Comparison of ENCODE assay signal across 8 mouse cellular contexts in the genomic region with DNA sequence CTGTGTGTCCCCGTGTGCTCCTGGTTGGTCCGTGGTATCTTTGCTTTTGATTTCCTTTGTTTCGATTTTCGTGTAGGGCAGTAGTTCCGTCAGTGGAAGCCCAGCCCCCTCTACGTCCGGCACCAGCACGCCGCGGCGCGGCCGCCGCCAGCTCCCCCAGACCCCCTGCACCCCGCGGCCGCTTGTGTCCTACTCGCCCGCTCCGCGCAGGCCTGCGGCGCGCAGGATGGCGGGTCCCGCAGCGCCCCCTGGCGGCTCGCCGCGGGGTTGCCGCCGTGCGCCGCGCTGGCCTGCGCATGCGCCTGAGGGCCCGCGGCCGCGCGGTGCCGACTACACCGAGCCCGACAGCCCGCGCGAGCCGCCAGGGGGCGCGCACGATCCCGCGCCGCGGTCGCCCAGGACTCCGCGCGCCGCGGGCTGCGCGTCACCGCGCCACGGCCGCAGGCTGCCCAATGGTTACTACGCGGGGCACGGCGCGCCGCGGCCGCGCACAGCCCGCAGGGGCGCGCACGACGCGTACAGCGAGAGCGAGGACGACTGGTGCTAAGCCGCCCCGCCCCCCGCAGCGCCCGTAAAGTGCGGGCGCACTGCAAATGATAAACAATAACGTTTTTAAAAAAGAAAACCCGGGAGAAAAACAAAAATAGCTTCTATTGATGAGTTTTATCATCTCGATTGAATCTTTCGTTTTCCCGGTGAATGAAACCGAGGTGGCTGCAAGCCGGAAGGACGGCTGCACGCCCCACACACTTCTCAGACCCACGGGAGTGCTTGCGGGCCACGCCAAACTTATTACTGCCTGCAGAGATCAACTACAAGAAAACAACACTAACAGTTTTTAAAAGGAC. TPM values are rescaled to one million over a fixed set of nuclear protein-coding genes. Genes with fewer than 3 reads are reported as not detected.
DNase-seq lines count a peak whose midpoint lies in the region; ATAC-seq lines count a peak whose summit lies in the region.

No protein-coding gene starts in this region.

- under 1% methylated on average over 105 of the region's 106 CpGs for WGBS in intestine, embryonic 15.5 days

- peak overlapping the region; percentile 61 for H3K9ac ChIP-seq in intestine, embryonic 15.5 days

- intact Hi-C loops in left cerebral cortex, postnatal 14 days (cut with DNase I): loop anchor here (5.0 kb wide), 1 partner anchor 178 kb away; no protein-coding TSS in a partner anchor

- peak overlapping the region; percentile 89 for H3K27ac ChIP-seq in intestine, embryonic 15.5 days

- peak; percentile 94 for ATAC-seq in intestine, embryonic 15.5 days
- peak; percentile 41 for ATAC-seq in megakaryocyte-erythroid progenitor cell, adult 5-6 weeks (replicated peaks; ENCODE audit: low FRiP score, low TSS enrichment, poor library complexity, severe bottlenecking)

- peak overlapping the region; percentile 54 for H3K4me3 ChIP-seq in intestine, embryonic 15.5 days (replicated peaks)

- peak overlapping the region; percentile 85 for H3K4me2 ChIP-seq in intestine, embryonic 15.5 days (replicated peaks)

- H3K27me3 ChIP-seq in intestine, embryonic 15.5 days (replicated peaks): no peaks in the 10 kb centered on the region

- H3K4me1 ChIP-seq in intestine, embryonic 15.5 days (replicated peaks): peaks cover 34% of the 10 kb centered on the region

- DNase-seq in adrenal gland, adult 18-20 months (ENCODE audit: low spot score in 2 of 2): peak; percentile 97 to 99
- peak; percentile 99 for DNase-seq in embryo, embryonic 11 days
- DNase-seq in gastrocnemius, postnatal 25 days: peak; percentile 92
- peak; percentile 96 for DNase-seq in left cerebral cortex, postnatal 14 days (ENCODE audit: low spot score in 2 of 2)
- peak; percentile 92 for DNase-seq in right cerebral cortex, postnatal 14 days
- DNase-seq in urinary bladder, postnatal 25 days (ENCODE audit: low spot score): peak; percentile 95

- no peaks in the 10 kb centered on the region for H3K36me3 ChIP-seq in intestine, embryonic 15.5 days

- no peaks in the 10 kb centered on the region for H3K9me3 ChIP-seq in intestine, embryonic 15.5 days

RNA-seq across cellular contexts. Expression of a gene that starts 23.3 kb away (rescaled TPM):
- total RNA-seq in adrenal gland, adult 18-20 months (2021): 10 to 100 TPM; 20.7 to 24.6 TPM
- 1 to 10 TPM; 5.9 to 7.1 TPM for total RNA-seq in gastrocnemius, postnatal 25 days (2021)
- polyA plus RNA-seq in intestine, embryonic 15.5 days (2015; fragmentation: Nextera tagmentation; extraction: Ambion mirVana): 84.2 and 85.5 TPM in 2 replicates
- 10 to 100 TPM; 12.6 to 14.8 TPM for total RNA-seq in left cerebral cortex, postnatal 14 days (2021)
- total RNA-seq in megakaryocyte-erythroid progenitor cell, adult 5-6 weeks (2014; fragmentation: Nextera tagmentation): 23.2 and 27.2 TPM in 2 replicates
- total RNA-seq in megakaryocyte-erythroid progenitor cell, adult 5-6 weeks (2017): 47.1 and 60.7 TPM in 2 replicates

RNA-seq across cellular contexts. Expression of a gene that starts 46.7 kb away (rescaled TPM):
- total RNA-seq in adrenal gland, adult 18-20 months (2021): 10 to 100 TPM; 66.3 to 79.0 TPM
- total RNA-seq in gastrocnemius, postnatal 25 days (2021): 10 to 100 TPM; 36.7 to 40.2 TPM
- 59.9 and 68.3 TPM in 2 replicates for polyA plus RNA-seq in intestine, embryonic 15.5 days (2015; fragmentation: Nextera tagmentation; extraction: Ambion mirVana)
- 10 to 100 TPM; 89.3 to 96.7 TPM for total RNA-seq in left cerebral cortex, postnatal 14 days (2021)
- total RNA-seq in megakaryocyte-erythroid progenitor cell, adult 5-6 weeks (2014; fragmentation: Nextera tagmentation): 170 and 181 TPM in 2 replicates
- total RNA-seq in megakaryocyte-erythroid progenitor cell, adult 5-6 weeks (2017): 94.9 and 126 TPM in 2 replicates

RNA-seq across cellular contexts. Expression of a gene that starts 48.3 kb away (rescaled TPM):
- total RNA-seq in adrenal gland, adult 18-20 months (2021): 10 to 100 TPM; 71.3 to 77.8 TPM
- total RNA-seq in gastrocnemius, postnatal 25 days (2021): 10 to 100 TPM; 20.0 to 22.2 TPM
- 14.8 and 17.0 TPM in 2 replicates for polyA plus RNA-seq in intestine, embryonic 15.5 days (2015; fragmentation: Nextera tagmentation; extraction: Ambion mirVana)
- total RNA-seq in left cerebral cortex, postnatal 14 days (2021): 10 to 100 TPM; 90.2 to 91.9 TPM
- total RNA-seq in megakaryocyte-erythroid progenitor cell, adult 5-6 weeks (2014; fragmentation: Nextera tagmentation): 71.6 and 76.7 TPM in 2 replicates
- 35.8 and 51.5 TPM in 2 replicates for total RNA-seq in megakaryocyte-erythroid progenitor cell, adult 5-6 weeks (2017)

Comparison
In these comparisons a context has a peak if more than half of its experiments do, and no peak if none do; other contexts are left out.
1. Peak in every context shown above with its lines: DNase-seq, ATAC-seq, H3K4me3 ChIP-seq and H3K27ac ChIP-seq.